Mouse (Mus musculus) 3T3-L1 (cell line): Measurements from ENCODE around the gene Ywhae.
A peak's percentile ranks its signal among the peaks of the same experiment; 100 is the strongest.
"Not testable (repeated sequence)": the region's sequence is repeated elsewhere in the genome, so short reads cannot be mapped to it uniquely, and the experiment has no call there.

ENCODE experiments used
- DNase-seq: peaks from one replicate; pipeline ENCODE4 v3.0.0-alpha.2; 2015; ENCODE audit warnings: low read depth, low spot score

Ywhae gene

GRCm38 (mm10) chr11:75732434-75733226, at the start of gene Ywhae:
TSS of gene Ywhae (plus strand) at chr11:75732869.
- peak; percentile 88 for DNase-seq

- DNase-seq, result no peak
Observed at GRCm38 (mm10) chr11:75684462-75684861, 48.2 kb upstream of the Ywhae start.

GRCm38 (mm10) chr11:75684956-75685355, 47.7 kb upstream of the Ywhae start:
- no peak for DNase-seq

GRCm38 (mm10) chr11:75687343-75687993, 45.2 kb upstream of the Ywhae start:
- peak; percentile 91 for DNase-seq

GRCm38 (mm10) chr11:75688132-75688531, 44.5 kb upstream of the Ywhae start:
- peak; percentile 64 for DNase-seq

- DNase-seq, result no peak
Observed at GRCm38 (mm10) chr11:75689977-75690376, 42.7 kb upstream of the Ywhae start.

GRCm38 (mm10) chr11:75691047-75691446, 41.6 kb upstream of the Ywhae start:
- no peak for DNase-seq

- no peak for DNase-seq
Observed at GRCm38 (mm10) chr11:75693570-75693969, 39.1 kb upstream of the Ywhae start.

- DNase-seq, result not testable (repeated sequence)
Observed at GRCm38 (mm10) chr11:75697464-75697863, 35.2 kb upstream of the Ywhae start.

- DNase-seq, result no peak
Observed at GRCm38 (mm10) chr11:75700557-75700956, 32.1 kb upstream of the Ywhae start.

GRCm38 (mm10) chr11:75702761-75703160, 29.9 kb upstream of the Ywhae start:
- DNase-seq, result no peak

GRCm38 (mm10) chr11:75703748-75704147, 28.9 kb upstream of the Ywhae start:
- DNase-seq, result peak; percentile 52

- peak; percentile 71 for DNase-seq
Observed at GRCm38 (mm10) chr11:75713949-75714348, 18.7 kb upstream of the Ywhae start.

GRCm38 (mm10) chr11:75715556-75715955, 17.1 kb upstream of the Ywhae start:
- no peak for DNase-seq

- no peak for DNase-seq
Observed at GRCm38 (mm10) chr11:75716661-75717325, 15.9 kb upstream of the Ywhae start.

- DNase-seq, result peak; percentile 51
Observed at GRCm38 (mm10) chr11:75722339-75722738, 10.3 kb upstream of the Ywhae start.

GRCm38 (mm10) chr11:75727168-75727567, 5.5 kb upstream of the Ywhae start:
- DNase-seq, result no peak

- DNase-seq, result not testable (repeated sequence)
Observed at GRCm38 (mm10) chr11:75727659-75728058, 5.0 kb upstream of the Ywhae start.

- peak; percentile 51 for DNase-seq
Observed at GRCm38 (mm10) chr11:75733227-75733940, 715 bp downstream of the Ywhae start.

GRCm38 (mm10) chr11:75735462-75736252, 3.0 kb downstream of the Ywhae start:
- DNase-seq, result no peak

GRCm38 (mm10) chr11:75736978-75737377, 4.3 kb downstream of the Ywhae start:
- peak; percentile 88 for DNase-seq
